Mouse (Mus musculus): ENCODE results near the gene Fes.

DNA sequence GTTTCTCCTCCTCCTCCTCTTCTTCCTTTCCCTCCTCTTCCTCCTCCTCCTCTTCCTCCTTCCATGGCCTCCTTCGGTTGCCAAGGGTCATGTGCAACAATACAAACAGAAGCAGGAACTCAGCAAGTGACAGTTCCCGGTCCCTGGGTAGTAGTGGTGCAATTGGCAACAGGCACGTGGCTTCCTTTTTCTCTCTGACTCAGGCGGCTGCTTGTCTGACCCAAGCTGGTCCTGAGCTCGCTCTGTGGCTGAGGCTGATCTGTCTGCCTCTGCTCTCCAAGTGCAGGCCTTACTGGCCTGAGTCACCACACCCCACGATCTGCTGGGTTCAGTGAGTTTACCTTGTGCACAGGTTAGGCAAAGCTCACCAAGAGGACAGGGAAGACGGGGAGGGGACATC, 38.6 kb upstream of the Fes start:
- TF ChIP-seq POLR2A (IDR thresholded peaks at IDR 0.05; ENCODE audit: insufficient read depth, low read depth, low read length) (no peak), CTCF (IDR thresholded peaks at IDR 0.05; ENCODE audit: insufficient read depth, low read depth, low read length) (no peak)
